Mouse (Mus musculus): ENCODE measurements around the gene Defb36. TPM values are rescaled to one million over a fixed set of nuclear protein-coding genes. Genes with fewer than 3 reads are reported as not detected.

Gene Defb36
- total RNA-seq, 1 experiment from 2014 or later = not detected

Other genes with a start within 250 kb of the Defb36 start
- gene Nrsn2, start 227.7 kb upstream of the Defb36 start, total RNA-seq (2021) = 2.8 and 3.0 TPM in 2 replicates
- 14.7 and 16.0 TPM in 2 replicates for gene Sox12, start 206.3 kb upstream of the Defb36 start, total RNA-seq (2021)
- gene Zcchc3, start 189.3 kb upstream of the Defb36 start, total RNA-seq (2021) = 8.3 and 9.9 TPM in 2 replicates
- gene 6820408C15Rik, start 188.7 kb upstream of the Defb36 start, total RNA-seq (2021) = 0.37 and 0.38 TPM in 2 replicates
- gene Defb23, start 139.7 kb upstream of the Defb36 start, total RNA-seq (2021) = not detected in 2 replicates
- gene Defb20, start 127.3 kb upstream of the Defb36 start, total RNA-seq (2021) = not detected in 2 replicates
- not detected in 2 replicates for gene Defb22, start 114.2 kb upstream of the Defb36 start, total RNA-seq (2021)
- gene Defb26, start 92.6 kb upstream of the Defb36 start, total RNA-seq (2021) = not detected in 2 replicates
- gene Defb28, start 86.1 kb upstream of the Defb36 start, total RNA-seq (2021) = not detected in 2 replicates
- gene Defb29, start 64.2 kb upstream of the Defb36 start, total RNA-seq (2021) = not detected in 2 replicates
- not detected in 2 replicates for gene Gm17416, start 35.0 kb upstream of the Defb36 start, total RNA-seq (2021)
- gene Defb21, start 31.6 kb upstream of the Defb36 start, total RNA-seq (2021) = not detected in 2 replicates
- gene Defb19, start 24.0 kb upstream of the Defb36 start, total RNA-seq (2021) = 2.0 and 2.5 TPM in 2 replicates
- not detected in 2 replicates for gene Defb45, start 4.9 kb upstream of the Defb36 start, total RNA-seq (2021)
- 1.6 TPM in 1 of 2 replicates, not detected in the other for gene Defb25, start 18.7 kb downstream of the Defb36 start, total RNA-seq (2021)
- gene Rem1, start 22.6 kb downstream of the Defb36 start, total RNA-seq (2021) = 8.3 and 9.8 TPM in 2 replicates
- 123 and 139 TPM in 2 replicates for gene H13, start 65.1 kb downstream of the Defb36 start, total RNA-seq (2021)
- 26.6 and 28.0 TPM in 2 replicates for gene Mcts2, start 82.7 kb downstream of the Defb36 start, total RNA-seq (2021)
- 136 and 138 TPM in 2 replicates for gene Id1, start 131.9 kb downstream of the Defb36 start, total RNA-seq (2021)
- 6.3 and 7.7 TPM in 2 replicates for gene Cox4i2, start 149.8 kb downstream of the Defb36 start, total RNA-seq (2021)
- gene Bcl2l1, start 227.4 kb downstream of the Defb36 start, total RNA-seq (2021) = 64.3 and 72.4 TPM in 2 replicates
- 16.6 and 20.3 TPM in 2 replicates for gene Tpx2, start 243.6 kb downstream of the Defb36 start, total RNA-seq (2021)